Mouse (Mus musculus): ENCODE measurements at regions not wholly inside any gene's neighbourhood (a gene's known extent, or its start where the extent isn't known, plus 50 kb on each side); places are given as distances from the start of the nearest gene placed in this dataset.

DNA sequence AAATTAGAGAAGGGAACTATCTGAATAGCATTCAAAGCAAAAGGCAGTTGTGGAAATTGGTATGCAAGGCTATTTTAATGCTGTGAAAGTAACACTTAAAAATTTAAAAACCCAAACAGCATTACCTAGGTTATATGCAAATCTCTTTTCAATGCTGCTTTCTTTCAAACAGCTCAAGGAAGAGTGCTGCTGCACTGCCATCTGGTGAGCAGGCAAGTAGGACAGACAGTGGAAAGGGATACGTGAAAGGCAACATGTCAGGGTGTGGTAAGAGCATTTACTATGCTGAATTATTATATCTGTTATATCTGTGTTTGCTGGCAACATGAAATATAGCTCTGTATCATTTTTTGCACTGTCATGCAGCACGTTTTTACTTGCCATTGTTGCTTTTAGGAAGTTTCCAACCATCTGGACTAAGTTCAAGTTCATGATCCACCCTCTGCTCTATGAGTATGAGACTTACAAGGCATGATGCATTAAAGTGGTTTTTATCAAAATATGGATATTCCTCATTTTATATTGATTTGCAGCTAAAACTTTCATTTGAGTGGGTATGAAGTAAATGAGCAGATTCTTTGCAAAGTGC is 1223.0 kb downstream of the Dnajb9 start:
- no peak for DNase-seq
- intact Hi-C loops (cut with DNase I) = no loop called here

DNA sequence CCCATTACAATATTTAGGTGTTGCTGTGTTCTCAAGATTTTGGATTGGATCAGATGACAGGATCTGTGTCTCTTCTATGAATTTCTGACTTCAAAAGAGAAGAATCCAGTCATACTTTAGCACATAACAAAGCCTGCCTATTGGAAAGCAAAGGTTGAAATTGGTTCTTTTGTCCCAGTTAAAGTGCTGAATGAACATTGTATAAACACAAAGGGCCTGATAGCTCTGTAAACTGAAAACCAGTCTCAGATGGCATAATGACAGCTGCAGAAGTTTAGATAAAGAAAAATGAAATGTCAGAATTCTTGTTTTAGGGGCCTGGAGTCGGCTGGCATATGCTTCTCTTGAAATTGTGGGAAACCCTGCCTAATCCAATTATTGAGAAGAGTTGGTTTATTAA is 1223.6 kb downstream of the Dnajb9 start:
- no peak for DNase-seq
- intact Hi-C loops (cut with DNase I) = no loop called here

- intact Hi-C loops (cut with DNase I) = no loop called here
- no peak for DNase-seq
Observed at GRCm38 (mm10) chr12:42986096-42986495, 1224.0 kb downstream of the Dnajb9 start.

DNA sequence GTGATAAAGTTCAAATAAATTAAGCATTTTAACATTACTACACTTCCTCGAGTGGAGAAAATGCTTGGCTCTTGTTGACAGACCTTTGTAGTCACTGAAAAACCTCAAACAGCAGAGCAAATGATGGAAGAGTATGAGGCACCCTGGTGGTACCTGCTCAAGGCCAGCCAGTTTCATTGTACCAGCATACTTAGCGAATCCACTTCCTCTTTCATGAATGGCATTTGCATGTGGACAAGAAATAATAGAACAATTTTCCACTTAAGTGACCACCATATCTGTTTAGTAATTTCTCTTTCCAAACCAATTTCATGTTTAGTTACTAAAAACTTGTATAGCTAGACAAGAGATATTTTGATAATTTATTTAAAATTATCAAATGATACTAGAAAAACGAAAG is 1231.3 kb downstream of the Dnajb9 start:
- no peak for DNase-seq
- intact Hi-C loops (cut with DNase I) = no loop called here

GRCm38 (mm10) chr12:42972766-42973165 is 1237.4 kb downstream of the Dnajb9 start:
- intact Hi-C loops (cut with DNase I) = no loop called here
- peak; percentile 3 to 34 for DNase-seq

- intact Hi-C loops (cut with DNase I) = no loop called here
- DNase-seq = no peak
Observed at GRCm38 (mm10) chr12:42961535-42961934, 1248.6 kb downstream of the Dnajb9 start.

DNA sequence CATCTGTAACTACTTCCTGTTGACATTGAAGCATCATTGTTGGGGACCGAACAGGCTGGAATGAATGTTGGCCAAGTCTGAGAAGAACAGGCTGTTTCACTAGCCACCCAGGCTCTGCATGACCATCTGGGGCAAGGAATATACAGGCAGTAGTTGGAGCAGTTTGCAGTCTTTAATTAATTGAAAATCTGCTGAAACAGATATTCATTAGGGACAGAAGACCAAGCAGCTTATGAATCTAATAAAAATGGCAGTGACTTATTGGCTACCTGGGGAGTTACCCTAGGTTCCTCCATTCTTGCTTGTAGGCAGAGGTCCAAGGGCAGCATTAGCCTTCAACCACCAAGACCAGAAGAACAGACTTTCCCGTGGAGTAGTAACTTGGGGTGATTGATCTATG is 1262.2 kb downstream of the Dnajb9 start:
- intact Hi-C loops (cut with DNase I) = no loop called here

DNA sequence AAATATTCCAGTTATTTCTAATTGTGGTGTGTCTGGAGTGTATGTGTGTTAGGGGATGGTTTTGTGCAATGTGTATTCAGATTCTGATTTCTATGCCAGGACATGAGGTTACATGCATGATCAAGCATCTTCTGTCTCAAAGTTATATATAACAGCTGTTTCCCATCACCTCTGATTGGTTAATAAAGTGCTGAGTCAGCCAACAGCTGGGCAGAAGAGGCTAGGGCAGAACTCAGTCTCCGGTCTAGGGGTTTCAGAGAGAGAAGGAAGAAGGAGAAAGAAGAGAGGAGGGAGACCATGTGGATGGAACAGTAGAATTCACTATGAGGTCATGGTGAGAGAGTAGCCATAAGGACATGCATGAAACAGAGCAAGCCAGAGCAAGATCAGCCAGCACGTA is 1295.8 kb downstream of the Dnajb9 start:
- intact Hi-C loops (cut with DNase I) = no loop called here
- DNase-seq = no peak

More for the DNA sequence above, 1262.2 kb downstream of the Dnajb9 start:
- DNase-seq = no peak
